Mouse (Mus musculus) liver, embryonic 14.5 days (tissue): Measurements from ENCODE around the gene Trim62. TPM values are rescaled to one million over a fixed set of nuclear protein-coding genes. Genes with fewer than 3 reads are reported as not detected.

ENCODE experiments used
- ATAC-seq: fragments of 200-750 bp; cut with Nextera tagmentation; 2 replicates; pipeline ENCODE4 v1.8.0; 2017; ENCODE audit warnings: moderate number of reproducible peaks, mild to moderate bottlenecking, moderate library complexity; ENCODE audit not compliant: insufficient read depth
- DNase-seq, 3 experiments: peaks; one replicate each; pipeline ENCODE4 v3.0.0-alpha.2; 2012 to 2013; ENCODE audit warnings: low read depth in 3 of 3, low spot score in 3 of 3
- H3K27ac ChIP-seq: fragments of 300-500 bp; sonication (generic); 2 replicates; pipeline ENCODE4 v1.5.1; 2014; ENCODE audit warnings: moderate library complexity, mild to moderate bottlenecking, control low read depth, inconsistent platforms
- H3K27me3 ChIP-seq: fragments of 300-500 bp; sonication (generic); 2 replicates; pipeline ENCODE4 v1.6.1; 2014; ENCODE audit warnings: mild to moderate bottlenecking, low read length, moderate library complexity; ENCODE audit not compliant: control insufficient read depth, insufficient read depth
- H3K36me3 ChIP-seq: fragments of 300-500 bp; sonication (generic); replicated peaks from 2 replicates; pipeline ENCODE4 v1.6.1; 2014; ENCODE audit warnings: low read depth; ENCODE audit not compliant: control insufficient read depth, insufficient read depth
- H3K4me1 ChIP-seq, 2 experiments: fragments of 200-500 bp in 1 of 2; fragments of 300-500 bp in 1 of 2; sonication (generic) in 1 of 2; replicated peaks; 2 replicates each; pipeline ENCODE4 v1.6.1; 2012 to 2014; ENCODE audit warnings: antibody characterized with exemption in 1 of 2, inconsistent platforms in 1 of 2, low read length in 1 of 2; ENCODE audit not compliant: control insufficient read depth in 2 of 2, insufficient read depth in 2 of 2
- H3K4me2 ChIP-seq: fragments of 300-500 bp; sonication (generic); 2 replicates; pipeline ENCODE4 v1.6.1; 2014; ENCODE audit warnings: low read depth, mild to moderate bottlenecking, control low read depth, moderate library complexity
- H3K4me3 ChIP-seq, 2 experiments: fragments of 200-500 bp in 1 of 2; fragments of 300-500 bp in 1 of 2; sonication (generic) in 1 of 2; 2 replicates each; pipeline ENCODE4 v1.5.1; 2012 to 2014; ENCODE audit warnings: low read depth in 2 of 2, low read length in 2 of 2, mild to moderate bottlenecking in 2 of 2, control low read depth in 1 of 2, inconsistent platforms in 1 of 2, moderate library complexity in 1 of 2; ENCODE audit not compliant: insufficient read depth in 1 of 2
- H3K9ac ChIP-seq: fragments of 300-500 bp; sonication (generic); replicated peaks from 2 replicates; pipeline ENCODE4 v1.6.1; 2014; ENCODE audit warnings: mild to moderate bottlenecking, control low read depth, moderate library complexity
- H3K9me3 ChIP-seq: fragments of 300-500 bp; sonication (generic); 2 replicates; pipeline ENCODE4 v1.6.1; 2016; ENCODE audit warnings: low read length, mixed read lengths; ENCODE audit not compliant: control insufficient read depth
- CTCF ChIP-seq: IDR thresholded peaks from 2 replicates; pipeline ENCODE4 v1.5.1; 2016; ENCODE audit warnings: antibody characterized with exemption, low read depth, control low read depth
- EP300 ChIP-seq: IDR thresholded peaks from 2 replicates; pipeline ENCODE4 v1.6.1; 2016; ENCODE audit warnings: antibody characterized with exemption, low read depth
- WGBS: fragments of 180-500 bp; shearing (Covaris S2); extraction: QIAGEN DNeasy Blood & Tissue Kit; methylation state at CpG from one replicate; pipeline ENCODE4 v1.1.7; 2014; ENCODE audit not compliant: insufficient replicate concordance; 5-methylcytosine and 5-hydroxymethylcytosine counted together
- polyA plus RNA-seq, 2 experiments: library from polyadenylated mRNA; depleted of rRNA in 1 of 2; stranded (reverse) in 1 of 2; unstranded in 1 of 2; fragments of >200 nt; fragmentation: Nextera tagmentation in 1 of 2; extraction: Ambion mirVana in 1 of 2; gene quantifications; 2 replicates each; pipeline versions ENCODE4 v1.2.1 to v1.2.3; 2012 to 2014

Gene Trim62
- 0.25 TPM in 2 replicates for polyA plus RNA-seq (2012; rRNA removed)
- 0.24 and 0.30 TPM in 2 replicates for polyA plus RNA-seq (2014; fragmentation: Nextera tagmentation; extraction: Ambion mirVana)

GRCm38 (mm10) chr4:128883379-128883781 lies at the start of gene Trim62:
Gene Trim62, plus strand, starts transcription at chr4:128883580.
- Histone ChIP-seq H3K27ac (no peak within 1 kb of the TSS), H3K9ac (no peak within 1 kb of the TSS), H3K4me2 (peak within 1 kb of the TSS; percentile 57), H3K4me3 (peak within 1 kb of the TSS; percentile 15 to 44), H3K4me1 (no peaks in the 10 kb centered on the region), H3K27me3 (peaks cover 43% of the 10 kb centered on the region), H3K36me3 (no peaks in the 10 kb centered on the region), H3K9me3 (no peaks in the 10 kb centered on the region)
- under 1% methylated on average over 37 of the region's 37 CpGs for WGBS
- no peak for TF ChIP-seq EP300
- no peak for TF ChIP-seq CTCF
- ATAC-seq (peak; percentile 58; the same call in 1 of the 2 replicates), DNase-seq (no peak)

- Histone ChIP-seq H3K4me3 (no peak overlapping the region), H3K4me1 (peaks cover 0 to 10% of the 10 kb centered on the region in 2 experiments; a peak in 1 of 4 replicates), H3K27me3 (no peaks in the 10 kb centered on the region; the same call in 1 of the 2 replicates), H3K9me3 (no peaks in the 10 kb centered on the region), H3K27ac (no peak overlapping the region), H3K9ac (no peak overlapping the region), H3K4me2 (no peak overlapping the region), H3K36me3 (no peaks in the 10 kb centered on the region)
- 29% methylated on average over 5 of the region's 5 CpGs for WGBS
- TF ChIP-seq CTCF (no peak), EP300 (no peak)
- DNase-seq = no peak
- ATAC-seq = no peak
These were observed 45.2 kb upstream of the Trim62 start for GRCm38 (mm10) chr4:128838202-128838601.

- Histone ChIP-seq H3K4me1 (peaks cover 0 to 22% of the 10 kb centered on the region in 2 experiments; a peak in 2 of 4 replicates), H3K27ac (no peak overlapping the region), H3K27me3 (no peaks in the 10 kb centered on the region), H3K9ac (no peak overlapping the region), H3K4me2 (no peak overlapping the region), H3K9me3 (no peaks in the 10 kb centered on the region), H3K4me3 (no peak overlapping the region), H3K36me3 (no peaks in the 10 kb centered on the region)
- 46% methylated on average over 16 of the region's 16 CpGs for WGBS
- TF ChIP-seq CTCF (no peak), EP300 (no peak)
- ATAC-seq (peak; percentile 57), DNase-seq (no peak)
These were observed 43.3 kb upstream of the Trim62 start for GRCm38 (mm10) chr4:128839811-128840738.

GRCm38 (mm10) chr4:128841259-128841658 lies 42.1 kb upstream of the Trim62 start:
- H3K4me3 ChIP-seq = no peak overlapping the region
- TF ChIP-seq CTCF (no peak), EP300 (no peak)
- H3K27me3 ChIP-seq = no peaks in the 10 kb centered on the region
- H3K9ac ChIP-seq = no peak overlapping the region
- no peaks in the 10 kb centered on the region for H3K9me3 ChIP-seq
- H3K4me2 ChIP-seq = no peak overlapping the region
- H3K4me1 ChIP-seq = peaks cover 0 to 22% of the 10 kb centered on the region in 2 experiments; a peak in 2 of 4 replicates
- no peaks in the 10 kb centered on the region for H3K36me3 ChIP-seq
- DNase-seq (no peak), ATAC-seq (no peak)
- WGBS = 59% methylated on average over 8 of the region's 8 CpGs
- no peak overlapping the region for H3K27ac ChIP-seq

GRCm38 (mm10) chr4:128844566-128844965 lies 38.8 kb upstream of the Trim62 start:
- no peak for TF ChIP-seq EP300
- no peak for TF ChIP-seq CTCF

More at GRCm38 (mm10) chr4:128844566-128844965, 38.8 kb upstream of the Trim62 start:
- DNase-seq (no peak), ATAC-seq (no peak)
- Histone ChIP-seq H3K9ac (no peak overlapping the region), H3K4me3 (no peak overlapping the region), H3K4me2 (no peak overlapping the region), H3K4me1 (peaks cover 0 to 15% of the 10 kb centered on the region in 2 experiments; a peak in 2 of 4 replicates), H3K27me3 (no peaks in the 10 kb centered on the region), H3K9me3 (no peaks in the 10 kb centered on the region), H3K27ac (no peak overlapping the region), H3K36me3 (no peaks in the 10 kb centered on the region)
- WGBS = 38% methylated on average over 13 of the region's 13 CpGs
